Mouse (Mus musculus) midbrain, embryonic 16.5 days (tissue): ENCODE data around the gene Vamp2. TPM values are rescaled to one million over a fixed set of nuclear protein-coding genes. Genes with fewer than 3 reads are reported as not detected.

ENCODE experiments used
- ATAC-seq: fragments of 200-750 bp; cut with Nextera tagmentation; 2 replicates; pipeline ENCODE4 v1.8.0; 2017; ENCODE audit warnings: moderate TSS enrichment
- H3K27ac ChIP-seq: fragments of 300-500 bp; sonication (generic); 2 replicates; pipeline ENCODE4 v1.5.1; 2014; ENCODE audit warnings: mild to moderate bottlenecking, low read length, mixed read lengths
- H3K27me3 ChIP-seq: fragments of 300-500 bp; sonication (generic); 2 replicates; pipeline ENCODE4 v1.6.1; 2014; ENCODE audit warnings: low read depth, low read length, mixed read lengths; ENCODE audit not compliant: control insufficient read depth, insufficient read depth
- H3K36me3 ChIP-seq: fragments of 300-500 bp; sonication (generic); 2 replicates; pipeline ENCODE4 v1.6.1; 2014; ENCODE audit warnings: mild to moderate bottlenecking, low read length, moderate library complexity, mixed read lengths; ENCODE audit not compliant: control insufficient read depth, insufficient read depth
- H3K4me1 ChIP-seq: fragments of 300-500 bp; sonication (generic); 2 replicates; pipeline ENCODE4 v1.6.1; 2014; ENCODE audit warnings: mild to moderate bottlenecking, low read length, mixed read lengths; ENCODE audit not compliant: control insufficient read depth, insufficient read depth
- H3K4me2 ChIP-seq: fragments of 300-500 bp; sonication (generic); 2 replicates; pipeline ENCODE4 v1.6.1; 2014; ENCODE audit warnings: mild to moderate bottlenecking, low read length, mixed read lengths
- H3K4me3 ChIP-seq: fragments of 300-500 bp; sonication (generic); 2 replicates; pipeline ENCODE4 v1.5.1; 2014; ENCODE audit warnings: low read depth, mild to moderate bottlenecking, low read length, moderate library complexity, mixed read lengths
- H3K9ac ChIP-seq: fragments of 300-500 bp; sonication (generic); 2 replicates; pipeline ENCODE4 v1.6.1; 2014; ENCODE audit warnings: low read depth, low read length, mixed read lengths
- H3K9me3 ChIP-seq: fragments of 300-500 bp; sonication (generic); replicated peaks from 2 replicates; pipeline ENCODE4 v1.6.1; 2014; ENCODE audit warnings: mild to moderate bottlenecking, low read length, mixed read lengths; ENCODE audit not compliant: control insufficient read depth, poor library complexity, severe bottlenecking
- WGBS: fragments of 180-500 bp; shearing (Covaris S2); extraction: QIAGEN DNeasy Blood & Tissue Kit; methylation state at CpG from one replicate; pipeline ENCODE4 v1.1.7; 2014; 5-methylcytosine and 5-hydroxymethylcytosine counted together
- polyA plus RNA-seq: library from polyadenylated mRNA; unstranded; fragments of >200 nt; fragmentation: Nextera tagmentation; extraction: Ambion mirVana; gene quantifications from 2 replicates; pipeline ENCODE4 v1.2.1, GENCODE M21; 2015

Vamp2 gene
- polyA plus RNA-seq, 1 experiment from 2014 or later: 438 TPM

- Histone ChIP-seq H3K27ac (no peak overlapping the region), H3K36me3 (no peaks in the 10 kb centered on the region), H3K27me3 (no peaks in the 10 kb centered on the region; the same call in 1 of the 2 replicates), H3K9me3 (no peaks in the 10 kb centered on the region), H3K9ac (no peak overlapping the region), H3K4me3 (no peak overlapping the region), H3K4me2 (no peak overlapping the region), H3K4me1 (peaks cover 5% of the 10 kb centered on the region; the same call in 1 of the 2 replicates)
- ATAC-seq: no peak
- WGBS: 96% methylated on average over 6 of the region's 6 CpGs
Measured at GRCm38 (mm10) chr11:69135361-69135760, 47.1 kb downstream of the Vamp2 start.

Other genes starting within 250 kb of the Vamp2 start
- gene Ndel1, start 216.6 kb upstream of the Vamp2 start, polyA plus RNA-seq: 108 TPM in 2 replicates
- gene Rnf222, start 199.9 kb upstream of the Vamp2 start, polyA plus RNA-seq: not detected in 2 replicates
- gene Rpl26, start 186.9 kb upstream of the Vamp2 start, polyA plus RNA-seq: 508 and 533 TPM in 2 replicates
- 0.68 and 1.3 TPM in 2 replicates for gene Odf4, start 161.4 kb upstream of the Vamp2 start, polyA plus RNA-seq
- 27.7 and 30.5 TPM in 2 replicates for gene Arhgef15, start 131.0 kb upstream of the Vamp2 start, polyA plus RNA-seq
- gene Slc25a35, start 120.4 kb upstream of the Vamp2 start, polyA plus RNA-seq: 1.4 and 1.6 TPM in 2 replicates
- gene Rangrf, start 113.3 kb upstream of the Vamp2 start, polyA plus RNA-seq: 23.3 and 24.8 TPM in 2 replicates
- 15.8 and 16.8 TPM in 2 replicates for gene Pfas, start 80.0 kb upstream of the Vamp2 start, polyA plus RNA-seq
- gene Ctc1, start 72.6 kb upstream of the Vamp2 start, polyA plus RNA-seq: 66.5 and 67.0 TPM in 2 replicates
- 12.6 and 15.4 TPM in 2 replicates for gene Aurkb, start 42.8 kb upstream of the Vamp2 start, polyA plus RNA-seq
- 15.7 and 20.4 TPM in 2 replicates for gene Borcs6, start 28.8 kb upstream of the Vamp2 start, polyA plus RNA-seq
- gene Tmem107, start 17.7 kb upstream of the Vamp2 start, polyA plus RNA-seq: 41.2 and 44.0 TPM in 2 replicates
- 12.4 TPM in 2 replicates for gene Per1, start 6.7 kb downstream of the Vamp2 start, polyA plus RNA-seq
- 0.75 and 1.1 TPM in 2 replicates for gene Hes7, start 31.9 kb downstream of the Vamp2 start, polyA plus RNA-seq
- 0.49 and 0.65 TPM in 2 replicates for gene 9130213A22Rik, start 34.1 kb downstream of the Vamp2 start, polyA plus RNA-seq
- 9.0 and 11.5 TPM in 2 replicates for gene Aloxe3, start 37.4 kb downstream of the Vamp2 start, polyA plus RNA-seq
- 0.50 and 0.53 TPM in 2 replicates for gene Alox12b, start 68.5 kb downstream of the Vamp2 start, polyA plus RNA-seq
- 0.59 and 0.72 TPM in 2 replicates for gene Alox8, start 109.4 kb downstream of the Vamp2 start, polyA plus RNA-seq
- 0.51 and 0.67 TPM in 2 replicates for gene Gucy2e, start 148.5 kb downstream of the Vamp2 start, polyA plus RNA-seq
- 19.2 and 21.7 TPM in 2 replicates for gene Cntrob, start 235.3 kb downstream of the Vamp2 start, polyA plus RNA-seq
- gene Trappc1, start 235.5 kb downstream of the Vamp2 start, polyA plus RNA-seq: 173 and 179 TPM in 2 replicates
- 3.8 and 5.3 TPM in 2 replicates for gene Kcnab3, start 237.8 kb downstream of the Vamp2 start, polyA plus RNA-seq